Mouse (Mus musculus): ENCODE data around the gene Rgs6.

The Rgs6 gene

DNA sequence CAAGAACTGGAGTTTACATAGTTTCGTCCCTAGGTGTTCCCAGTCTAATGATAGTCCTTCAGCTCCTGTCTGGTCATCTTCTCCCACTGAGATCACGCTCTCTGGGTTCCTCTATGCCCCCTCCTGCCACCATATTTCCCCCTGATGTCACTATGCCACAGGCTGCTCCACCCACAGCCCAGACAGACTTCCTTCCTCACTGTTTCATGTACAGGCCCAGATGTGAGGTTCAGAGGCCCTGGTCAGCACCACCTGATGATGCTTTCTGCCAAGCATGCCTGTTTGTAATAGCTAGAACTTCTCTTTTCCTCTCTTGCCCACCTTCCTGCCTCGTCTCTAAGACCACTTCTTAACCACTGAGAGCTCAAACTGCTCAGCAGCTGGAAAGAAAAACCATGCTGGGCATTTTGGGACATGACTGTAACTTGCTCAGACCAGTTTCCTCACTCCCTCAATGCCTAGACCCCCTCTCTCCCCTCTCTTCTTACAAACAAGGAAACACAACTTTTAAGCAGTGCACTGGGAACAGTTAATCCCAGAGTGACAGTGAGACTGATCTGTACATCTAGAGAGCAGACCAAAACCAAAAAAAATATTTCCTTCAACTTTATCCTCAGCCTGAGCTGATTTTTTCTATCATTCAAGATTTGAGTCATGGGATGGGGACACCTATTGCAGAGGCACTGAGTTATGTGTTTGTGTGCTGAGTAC is 446.9 kb downstream of the Rgs6 start:
- no peak for DNase-seq (ENCODE audit: low spot score in 2 of 2)

- no peak for DNase-seq (ENCODE audit: low spot score in 2 of 2)
These were observed 449.9 kb downstream of the Rgs6 start for GRCm38 (mm10) chr12:83037798-83038560.

DNA sequence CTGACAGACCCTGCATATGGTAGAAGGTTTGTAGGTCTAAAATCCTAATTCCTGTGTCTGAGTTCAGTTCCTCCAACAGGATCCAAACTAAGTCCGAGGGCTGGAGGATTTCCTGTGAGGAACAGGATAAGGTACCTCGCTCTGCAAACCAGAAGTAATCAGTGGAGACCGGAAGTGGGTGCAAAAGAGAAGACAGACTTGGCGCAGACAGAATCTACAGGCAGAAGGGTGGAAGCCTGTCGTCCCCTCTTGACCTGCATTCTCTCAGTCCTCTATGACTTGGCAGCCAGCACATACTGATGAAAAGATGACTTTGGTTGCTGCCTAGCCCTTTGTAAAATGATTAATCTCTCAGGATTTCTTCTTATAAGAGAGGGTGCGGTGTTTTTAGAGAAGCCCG is 450.7 kb downstream of the Rgs6 start:
- no peak for DNase-seq (ENCODE audit: low spot score in 2 of 2)

DNA sequence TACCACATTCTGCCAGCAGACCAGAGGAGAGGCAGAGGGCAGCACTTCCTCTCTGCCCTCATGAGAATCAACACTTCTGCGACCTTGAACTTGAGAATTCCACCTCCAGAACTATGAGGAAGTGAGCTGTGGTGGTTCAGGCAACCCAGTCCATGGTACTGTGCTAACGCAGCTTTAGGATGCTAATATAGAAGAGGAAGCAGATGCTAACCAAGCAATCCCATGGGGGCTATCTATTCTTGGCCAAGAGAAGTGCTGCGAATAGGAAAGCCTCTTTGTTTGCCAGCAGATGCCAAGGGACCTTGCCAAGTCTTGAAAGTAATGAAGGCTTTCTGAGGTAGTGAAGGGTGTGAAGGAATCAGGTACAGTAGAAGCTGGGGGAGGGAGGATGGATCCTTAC is 451.8 kb downstream of the Rgs6 start:
- no peak for DNase-seq (ENCODE audit: low spot score in 2 of 2)

- no peak for DNase-seq (ENCODE audit: low spot score in 2 of 2)
These were observed 456.0 kb downstream of the Rgs6 start for GRCm38 (mm10) chr12:83043980-83044620.

DNA sequence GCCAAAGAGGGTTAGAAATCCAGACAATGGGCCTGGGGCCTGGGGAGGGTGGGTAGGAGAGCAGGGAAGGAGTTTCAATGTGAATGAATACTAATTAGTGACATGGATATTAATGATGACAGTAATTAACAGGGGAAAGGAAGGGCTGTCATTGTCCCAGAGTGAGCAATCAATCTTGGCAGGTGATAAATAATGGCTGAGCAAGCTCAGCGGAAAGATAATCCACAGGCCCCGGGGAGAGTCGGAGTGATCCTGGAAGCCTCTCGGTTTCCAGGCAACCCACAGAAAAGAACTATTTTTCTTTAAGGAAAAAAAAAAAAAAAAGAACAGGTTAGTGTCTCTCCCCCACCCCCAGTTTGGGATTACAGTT is 456.5 kb downstream of the Rgs6 start:
- no peak for DNase-seq (ENCODE audit: low spot score in 2 of 2)

- no peak for DNase-seq (ENCODE audit: low spot score in 2 of 2)
These were observed 457.0 kb downstream of the Rgs6 start for GRCm38 (mm10) chr12:83045001-83045531.

GRCm38 (mm10) chr12:83046734-83047133 is 458.6 kb downstream of the Rgs6 start:
- DNase-seq (ENCODE audit: low spot score in 2 of 2): no peak

DNA sequence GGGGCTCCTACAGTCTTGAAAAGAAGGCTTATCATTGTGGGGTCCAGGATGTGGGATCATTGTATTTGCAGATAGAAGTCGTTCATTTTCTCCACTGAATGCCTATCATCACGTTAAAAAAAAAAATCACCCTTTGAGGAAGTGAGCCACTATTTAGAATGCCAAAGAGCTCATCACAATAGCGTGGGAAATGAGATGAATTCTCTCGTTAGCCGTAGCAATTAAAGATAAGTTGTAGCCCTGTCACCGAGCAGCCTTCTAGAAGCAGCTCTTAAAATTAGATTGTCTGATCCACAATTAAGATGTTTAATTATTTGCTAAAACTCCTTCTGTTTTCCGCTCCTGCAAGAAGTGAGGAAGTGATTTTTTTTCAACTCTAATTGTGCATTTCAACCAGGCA is 459.6 kb downstream of the Rgs6 start:
- no peak for DNase-seq (ENCODE audit: low spot score in 2 of 2)

DNA sequence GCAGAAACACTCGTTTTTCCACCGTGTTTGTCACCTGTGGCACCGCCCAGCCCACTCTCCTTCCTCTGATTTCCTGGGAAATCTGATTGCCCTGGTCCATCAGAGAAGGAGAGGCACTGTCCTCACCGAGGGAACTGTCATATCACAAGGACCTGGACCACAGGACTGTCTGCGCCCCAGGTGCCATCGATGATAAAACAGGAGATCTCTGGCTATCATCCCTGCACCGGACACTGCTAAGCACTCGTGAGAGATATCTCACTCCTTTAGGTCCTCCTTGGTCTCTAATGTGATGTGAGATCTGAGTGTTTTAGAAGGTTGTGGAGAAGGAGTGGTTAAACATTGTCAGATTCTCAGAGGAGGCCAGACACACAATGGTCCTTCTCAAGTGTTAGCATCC is 462.4 kb downstream of the Rgs6 start:
- DNase-seq (ENCODE audit: low spot score in 2 of 2): no peak

DNA sequence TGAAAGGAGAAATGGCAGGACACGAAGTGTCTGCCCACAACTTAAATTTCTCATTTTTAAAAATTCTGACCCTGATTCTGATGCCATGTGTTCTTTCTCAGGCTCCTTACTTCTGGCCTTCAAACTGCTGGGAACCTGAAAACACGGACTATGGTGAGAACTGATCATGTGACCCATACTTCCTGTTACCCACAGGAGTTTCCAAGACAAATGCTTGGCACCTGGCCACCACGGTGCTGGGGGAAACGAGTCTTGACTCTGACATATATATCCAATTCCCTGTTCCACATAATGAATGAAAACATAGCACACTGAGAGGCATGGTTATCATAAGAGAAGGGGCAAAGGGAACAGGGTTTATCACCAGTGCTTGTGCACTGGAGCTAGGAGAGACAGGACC is 464.3 kb downstream of the Rgs6 start:
- no peak for DNase-seq (ENCODE audit: low spot score in 2 of 2)

GRCm38 (mm10) chr12:83055690-83056089 is 467.6 kb downstream of the Rgs6 start:
- DNase-seq (ENCODE audit: low spot score in 2 of 2): no peak

DNA sequence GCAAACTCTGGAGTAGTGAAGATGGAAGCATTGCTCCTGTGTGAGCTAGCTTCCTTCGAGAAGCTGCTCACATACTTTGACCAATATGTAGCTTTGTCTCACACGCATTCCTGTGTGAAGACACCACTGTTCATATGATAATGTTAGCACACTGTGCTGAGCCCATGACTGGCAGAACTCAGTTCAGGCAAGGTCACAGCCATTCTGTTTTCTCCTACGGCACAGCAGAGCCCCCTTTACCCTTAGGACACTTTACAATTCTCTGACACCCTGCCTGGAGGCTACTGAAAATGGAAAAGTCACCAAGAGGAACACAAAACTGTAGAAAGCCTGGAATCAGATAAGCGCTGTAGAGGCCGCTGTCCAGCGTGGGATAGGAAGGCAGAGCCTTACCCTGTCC is 478.3 kb downstream of the Rgs6 start:
- DNase-seq (ENCODE audit: low spot score in 2 of 2): no peak

GRCm38 (mm10) chr12:83070848-83071247 is 482.8 kb downstream of the Rgs6 start:
- DNase-seq (ENCODE audit: low spot score in 2 of 2): no peak

DNA sequence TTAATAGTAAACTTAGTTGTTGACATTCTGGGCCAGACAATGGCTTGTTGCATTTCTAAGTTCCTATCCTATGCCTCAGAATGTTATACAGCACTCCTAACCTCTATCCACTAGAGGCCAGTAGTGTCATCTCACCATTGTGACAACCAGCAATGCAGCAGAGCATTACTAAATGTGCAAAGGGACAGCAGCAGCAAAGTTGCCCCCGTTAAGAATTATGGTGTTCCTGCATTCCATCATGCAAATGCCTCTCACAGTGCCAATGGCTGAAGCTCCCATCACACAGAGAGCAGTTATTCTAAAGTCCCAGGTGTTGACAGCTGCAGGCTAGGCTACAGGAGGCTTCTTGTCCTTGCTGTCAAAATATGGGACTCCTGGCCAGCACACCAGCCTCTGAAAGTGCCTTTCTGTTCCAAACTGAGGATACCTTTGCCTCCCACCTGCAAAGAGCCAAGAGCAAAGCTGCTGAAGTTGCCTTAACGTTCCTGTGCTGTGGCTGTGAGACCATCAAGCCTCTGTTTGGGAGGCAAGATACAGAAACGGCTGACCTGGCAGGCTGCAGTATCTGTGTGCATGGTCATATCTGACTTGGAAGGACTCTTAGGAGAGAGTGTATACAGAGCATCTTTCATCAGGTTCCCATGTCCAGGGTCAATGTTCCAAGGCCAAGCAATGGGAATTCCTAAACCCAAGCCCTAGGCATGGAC is 484.2 kb downstream of the Rgs6 start:
- DNase-seq (ENCODE audit: low spot score in 2 of 2): peak in 1 of 2 experiments; percentile 16

GRCm38 (mm10) chr12:83072951-83073878 is 485.1 kb downstream of the Rgs6 start:
- peak; percentile 81 to 89 for DNase-seq (ENCODE audit: low spot score in 2 of 2)

DNA sequence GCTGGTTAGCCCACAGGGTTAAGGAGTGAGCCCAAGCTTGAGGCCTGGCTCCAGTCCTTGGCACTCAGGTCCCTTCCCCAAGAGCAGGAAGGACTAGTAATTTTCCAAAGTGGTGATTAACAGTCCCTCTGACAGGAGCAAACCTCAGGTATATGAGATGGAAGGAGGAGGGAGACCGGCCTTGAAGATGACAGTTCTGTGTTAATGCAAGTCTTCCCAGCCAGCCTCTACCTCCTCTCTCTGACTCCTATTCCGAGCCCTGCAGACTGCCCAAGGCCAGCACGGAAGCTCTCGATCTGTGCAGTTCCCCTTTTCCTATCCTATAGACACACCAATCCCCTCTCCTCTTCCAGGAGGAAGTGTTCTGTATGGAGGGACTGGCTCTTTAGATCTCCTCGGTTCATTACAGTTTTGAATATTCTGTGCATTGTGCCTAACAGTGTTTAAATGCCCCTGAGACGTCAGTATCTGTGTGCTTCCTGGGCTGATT is 485.8 kb downstream of the Rgs6 start:
- DNase-seq (ENCODE audit: low spot score in 2 of 2): no peak

- no peak for DNase-seq (ENCODE audit: low spot score in 2 of 2)
These were observed 488.1 kb downstream of the Rgs6 start for GRCm38 (mm10) chr12:83076179-83076578.

- DNase-seq (ENCODE audit: low spot score in 2 of 2): no peak
These were observed 489.4 kb downstream of the Rgs6 start for GRCm38 (mm10) chr12:83077486-83077885.

- DNase-seq (ENCODE audit: low spot score in 2 of 2): no peak
These were observed 495.3 kb downstream of the Rgs6 start for GRCm38 (mm10) chr12:83083427-83083826.

DNA sequence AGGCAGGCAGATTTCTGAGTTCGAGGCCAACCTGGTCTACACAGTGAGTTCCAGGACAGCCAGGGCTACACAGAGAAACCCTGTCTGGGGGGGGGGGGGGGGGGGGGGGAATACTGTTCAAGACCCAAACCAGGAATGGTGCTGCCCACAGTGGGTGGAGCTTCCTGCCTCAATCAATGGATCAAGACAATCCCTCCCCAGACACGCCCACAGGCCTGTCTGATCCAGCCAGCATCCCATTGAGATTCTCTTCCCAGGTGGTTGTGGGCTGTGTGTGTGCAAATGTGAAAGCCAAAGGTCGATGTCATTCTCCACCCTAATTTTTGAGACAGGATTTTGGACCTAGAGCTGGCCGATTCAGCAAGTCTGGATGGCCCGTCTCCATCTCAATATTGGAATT is 496.5 kb downstream of the Rgs6 start:
- no peak for DNase-seq (ENCODE audit: low spot score in 2 of 2)

Data from spleen, postnatal 14 days (tissue).